Mouse (Mus musculus) gastrocnemius, postnatal 36 days (tissue): ENCODE data around the gene Slc1a4. TPM values are rescaled to one million over a fixed set of nuclear protein-coding genes. Genes with fewer than 3 reads are reported as not detected.

Source experiments
- DNase-seq, 2 experiments: peaks; one replicate each; pipeline ENCODE4 v3.0.0; 2022
- intact Hi-C: fragments of 180-260 bp; cut with DNase I; formaldehyde crosslinking; loops from one replicate; pipeline ENCODE4 v1.15.1; 2025
- total RNA-seq, 2 experiments: library from RNA; stranded (reverse); gene quantifications; 2 replicates each; pipeline ENCODE4 v1.2.3; 2021

Slc1a4 gene
- total RNA-seq, 2 experiments from 2014 or later: 0.71 to 0.81 TPM

GRCm38 (mm10) chr11:20326328-20326995 lies 6.1 kb downstream of the Slc1a4 start:
- DNase-seq: no peak
- intact Hi-C loops: no loop called here

- no peak for DNase-seq
- intact Hi-C loops: no loop called here
These were observed 7.3 kb downstream of the Slc1a4 start for GRCm38 (mm10) chr11:20325073-20325694.

- intact Hi-C loops: no loop called here
- DNase-seq: no peak
These were observed 8.5 kb downstream of the Slc1a4 start for GRCm38 (mm10) chr11:20324006-20324405.

- no peak for DNase-seq
- intact Hi-C loops: no loop called here
These were observed 10.1 kb downstream of the Slc1a4 start for GRCm38 (mm10) chr11:20322366-20322765.

GRCm38 (mm10) chr11:20320661-20321060 lies 11.9 kb downstream of the Slc1a4 start:
- intact Hi-C loops: no loop called here
- DNase-seq: no peak

GRCm38 (mm10) chr11:20318659-20319454 lies 13.7 kb downstream of the Slc1a4 start:
- intact Hi-C loops: no loop called here
- no peak for DNase-seq

GRCm38 (mm10) chr11:20313576-20313975 lies 18.9 kb downstream of the Slc1a4 start:
- intact Hi-C loops: no loop called here
- DNase-seq: no peak

- intact Hi-C loops: no loop called here
- no peak for DNase-seq
These were observed 23.5 kb downstream of the Slc1a4 start for GRCm38 (mm10) chr11:20309044-20309443.

- intact Hi-C loops: no loop called here
- no peak for DNase-seq
These were observed 25.1 kb downstream of the Slc1a4 start for GRCm38 (mm10) chr11:20307409-20307808.

GRCm38 (mm10) chr11:20305641-20306040 lies 26.9 kb downstream of the Slc1a4 start:
- no peak for DNase-seq
- intact Hi-C loops: no loop called here

GRCm38 (mm10) chr11:20304341-20304740 lies 28.2 kb downstream of the Slc1a4 start:
- intact Hi-C loops: loop anchor here (5.0 kb wide), 1 partner anchor 98 kb away; no protein-coding TSS in a partner anchor
- DNase-seq: peak in 1 of 2 experiments; percentile 17

GRCm38 (mm10) chr11:20301332-20301731 lies 31.2 kb downstream of the Slc1a4 start:
- intact Hi-C loops: loop anchor here (5.0 kb wide), 1 partner anchor 101 kb away; no protein-coding TSS in a partner anchor

GRCm38 (mm10) chr11:20300850-20301249 lies 31.7 kb downstream of the Slc1a4 start:
- no peak for DNase-seq
- intact Hi-C loops: loop anchor here (5.0 kb wide), 1 partner anchor 101 kb away; no protein-coding TSS in a partner anchor

More at GRCm38 (mm10) chr11:20301332-20301731, 31.2 kb downstream of the Slc1a4 start:
- no peak for DNase-seq

GRCm38 (mm10) chr11:20299900-20300299 lies 32.6 kb downstream of the Slc1a4 start:
- no peak for DNase-seq
- intact Hi-C loops: loop anchor here (5.0 kb wide), 1 partner anchor 102 kb away; no protein-coding TSS in a partner anchor

- no peak for DNase-seq
- intact Hi-C loops: no loop called here
These were observed 48.0 kb downstream of the Slc1a4 start for GRCm38 (mm10) chr11:20284463-20284862.

- DNase-seq: no peak
- intact Hi-C loops: no loop called here
These were observed 49.8 kb downstream of the Slc1a4 start for GRCm38 (mm10) chr11:20282601-20283219.

- no peak for DNase-seq
- intact Hi-C loops: no loop called here
These were observed 51.5 kb downstream of the Slc1a4 start for GRCm38 (mm10) chr11:20280982-20281381.

- DNase-seq: no peak
- intact Hi-C loops: no loop called here
These were observed 53.8 kb downstream of the Slc1a4 start for GRCm38 (mm10) chr11:20278702-20279101.

- intact Hi-C loops: no loop called here
- DNase-seq: no peak
These were observed 55.4 kb downstream of the Slc1a4 start for GRCm38 (mm10) chr11:20277106-20277505.

GRCm38 (mm10) chr11:20275974-20276373 lies 56.5 kb downstream of the Slc1a4 start:
- intact Hi-C loops: no loop called here
- no peak for DNase-seq

- no peak for DNase-seq
- intact Hi-C loops: no loop called here
These were observed 62.6 kb downstream of the Slc1a4 start for GRCm38 (mm10) chr11:20269885-20270284.
